Mouse (Mus musculus): ENCODE measurements around the gene Rubcn.

DNA sequence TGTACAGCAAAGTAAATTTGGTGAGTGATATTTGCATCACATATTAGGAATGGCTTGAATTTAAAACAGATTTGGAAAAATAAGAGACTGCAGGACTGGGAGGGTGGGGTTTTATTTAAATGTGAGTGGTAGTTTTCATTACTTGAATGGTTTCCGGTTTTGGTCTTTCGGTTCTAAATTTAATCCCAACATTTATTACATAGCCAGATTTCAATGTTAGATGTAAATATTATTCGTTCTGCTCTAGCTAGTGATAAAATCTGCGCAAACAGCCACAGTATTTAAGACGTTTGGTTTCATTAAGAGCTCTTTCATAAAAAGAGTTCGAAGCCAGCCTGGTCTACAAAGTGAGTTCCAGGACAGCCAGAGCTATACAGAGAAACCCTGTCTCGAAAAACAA is 35.6 kb upstream of the Rubcn start:
- TF ChIP-seq CTCF (IDR thresholded peaks at IDR 0.05; ENCODE audit: control insufficient read depth, insufficient read depth, insufficient read length), result no peak
- no peak for TF ChIP-seq MAX (IDR thresholded peaks at IDR 0.05)
- TF ChIP-seq MYOG (IDR thresholded peaks at IDR 0.05; ENCODE audit: control insufficient read depth, extremely low read depth, insufficient read length), result no peak
- no peak for TF ChIP-seq CEBPB (IDR thresholded peaks at IDR 0.05; ENCODE audit: low read depth)
